Mouse (Mus musculus): ENCODE data around the gene Gm13871. TPM values are rescaled to one million over a fixed set of nuclear protein-coding genes. Genes with fewer than 3 reads are reported as not detected.

Gm13871 gene
- not detected for polyA plus RNA-seq (2014; fragmentation: Illumina TruSeq; extraction: RNeasy Lipid Tissue Mini Kit (QIAGEN cat#74804); ENCODE audit: low read depth, low replicate concordance)

GRCm38 (mm10) chr4:73905853-73906252 is at the start of gene Gm13871:
Gene Gm13871 (minus strand): TSS chr4:73905953.

GRCm38 (mm10) chr4:73950375-73950896 is 44.7 kb upstream of the Gm13871 start, which contains the start of gene 2310002L09Rik:
Gene 2310002L09Rik (minus strand): TSS chr4:73950846.

GRCm38 (mm10) chr4:73920660-73921059 is 14.9 kb upstream of the Gm13871 start, which contains the start of gene Gm11756:
Gene Gm11756 (minus strand): TSS chr4:73920760.

GRCm38 (mm10) chr4:73891012-73891411 is 14.7 kb downstream of the Gm13871 start, which contains the start of gene Gm11757:
Gene Gm11757 (minus strand): TSS chr4:73891112.

GRCm38 (mm10) chr4:73876166-73876565 is 29.6 kb downstream of the Gm13871 start, which contains the start of gene Gm11758:
Gene Gm11758 (minus strand): TSS chr4:73876266.

Other genes with a start within 250 kb of the Gm13871 start
- gene Gm11239, start 237.6 kb downstream of the Gm13871 start, polyA plus RNA-seq (2014; fragmentation: Illumina TruSeq; extraction: RNeasy Lipid Tissue Mini Kit (QIAGEN cat#74804); ENCODE audit: low read depth, low replicate concordance): not detected
- gene Gm428, start 222.4 kb downstream of the Gm13871 start, polyA plus RNA-seq (2014; fragmentation: Illumina TruSeq; extraction: RNeasy Lipid Tissue Mini Kit (QIAGEN cat#74804); ENCODE audit: low read depth, low replicate concordance): not detected
- 3.6 TPM for gene Rasef, start 115.0 kb downstream of the Gm13871 start, polyA plus RNA-seq (2014; fragmentation: Illumina TruSeq; extraction: RNeasy Lipid Tissue Mini Kit (QIAGEN cat#74804); ENCODE audit: low read depth, low replicate concordance)
- gene Gm11758, start 29.7 kb downstream of the Gm13871 start, polyA plus RNA-seq (2014; fragmentation: Illumina TruSeq; extraction: RNeasy Lipid Tissue Mini Kit (QIAGEN cat#74804); ENCODE audit: low read depth, low replicate concordance): not detected
- gene Gm11757, start 14.8 kb downstream of the Gm13871 start, polyA plus RNA-seq (2014; fragmentation: Illumina TruSeq; extraction: RNeasy Lipid Tissue Mini Kit (QIAGEN cat#74804); ENCODE audit: low read depth, low replicate concordance): not detected
- not detected for gene Gm11756, start 14.8 kb upstream of the Gm13871 start, polyA plus RNA-seq (2014; fragmentation: Illumina TruSeq; extraction: RNeasy Lipid Tissue Mini Kit (QIAGEN cat#74804); ENCODE audit: low read depth, low replicate concordance)
- gene 2310002L09Rik, start 44.9 kb upstream of the Gm13871 start, polyA plus RNA-seq (2014; fragmentation: Illumina TruSeq; extraction: RNeasy Lipid Tissue Mini Kit (QIAGEN cat#74804); ENCODE audit: low read depth, low replicate concordance): not detected
- 0.28 TPM for gene Frmd3, start 107.5 kb upstream of the Gm13871 start, polyA plus RNA-seq (2014; fragmentation: Illumina TruSeq; extraction: RNeasy Lipid Tissue Mini Kit (QIAGEN cat#74804); ENCODE audit: low read depth, low replicate concordance)

Data from kidney, adult 10 weeks (tissue).